ENCODE assay signal across 16 mouse cellular contexts in genomic region chr7:120682002-120682401, GRCm38 (mm10). TPM values are rescaled to one million over a fixed set of nuclear protein-coding genes. Genes with fewer than 3 reads are reported as not detected.
"Had no signal": no experiment of that assay in that cellular context is flagged by ENCODE, and none has a peak within 500 bp of the region (broad histone marks: within the 10 kb centered on the region; RNA-seq: fewer than 3 reads in every experiment).

No protein-coding gene starts in this region.

- H3K4me3 ChIP-seq: kidney, embryonic 15.5 days; limb, embryonic 13.5 days; liver, embryonic 15.5 days; midbrain, embryonic 12.5 days had no signal

- H3K9ac ChIP-seq: kidney, embryonic 15.5 days; limb, embryonic 13.5 days; liver, embryonic 15.5 days; lung, embryonic 14.5 days; midbrain, embryonic 12.5 days had no signal

- ATAC-seq: intestine, embryonic 16.5 days had no signal

- H3K27me3 ChIP-seq: kidney, embryonic 15.5 days; limb, embryonic 13.5 days; liver, embryonic 15.5 days; midbrain, embryonic 12.5 days had no signal

- H3K36me3 ChIP-seq: kidney, embryonic 15.5 days; limb, embryonic 13.5 days; liver, embryonic 15.5 days; midbrain, embryonic 12.5 days had no signal

- H3K27ac ChIP-seq: kidney, embryonic 15.5 days; limb, embryonic 13.5 days; liver, embryonic 15.5 days; midbrain, embryonic 12.5 days had no signal

- DNase-seq: kidney, postnatal 14 days; left cerebral cortex, postnatal 4 days; lung, embryonic 14.5 days; lung, postnatal 10 days; lung, postnatal 4 days; right cerebral cortex, postnatal 14 days; thymus, postnatal 4 days had no signal

- H3K9me3 ChIP-seq: kidney, embryonic 15.5 days; limb, embryonic 13.5 days; liver, embryonic 15.5 days; midbrain, embryonic 12.5 days had no signal

- H3K4me2 ChIP-seq: kidney, embryonic 15.5 days; limb, embryonic 13.5 days; liver, embryonic 15.5 days; lung, embryonic 14.5 days; midbrain, embryonic 12.5 days had no signal

RNA-seq across cellular contexts. Expression of gene Pdzd9, which starts 11.9 kb away (rescaled TPM):
- total RNA-seq: left cerebral cortex, adult 18-20 months; left cerebral cortex, postnatal 10 days; megakaryocyte, adult 5-6 weeks had no signal
- polyA plus RNA-seq: small intestine, adult 2 months had no signal

RNA-seq across cellular contexts. Expression of gene Vwa3a, which starts 57.1 kb away (rescaled TPM):
- total RNA-seq: megakaryocyte, adult 5-6 weeks had no signal
- polyA plus RNA-seq: liver, embryonic 15.5 days had no signal
